ENCODE assay signal across 7 mouse cellular contexts in the genomic region with DNA sequence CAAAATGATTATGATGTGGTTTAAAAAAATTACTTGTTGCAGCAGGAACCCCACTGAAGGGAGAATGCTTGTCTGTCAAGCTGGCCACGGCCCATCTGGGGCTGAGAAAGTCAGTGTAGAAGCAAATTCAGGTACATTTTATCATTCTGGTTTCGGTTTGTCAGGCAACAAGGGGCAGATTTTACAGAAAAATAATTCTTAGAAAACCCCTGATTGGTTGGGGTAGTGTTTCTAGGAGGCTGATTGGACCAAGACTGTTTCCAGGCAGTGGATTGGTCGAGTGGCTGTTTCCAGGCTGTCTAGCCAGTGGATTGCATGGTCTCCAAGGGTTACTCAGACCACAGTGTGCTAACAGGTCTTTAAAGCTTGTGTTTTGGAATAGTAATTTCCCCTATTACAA. TPM values are rescaled to one million over a fixed set of nuclear protein-coding genes. Genes with fewer than 3 reads are reported as not detected.
DNase-seq lines count a peak whose midpoint lies in the region; ATAC-seq and TF ChIP-seq lines count a peak whose summit lies in the region.

A gene (minus strand): TSS at position 162 of the 400 bp plus-strand sequence.

- no peak within 1 kb of the TSS for H3K9ac ChIP-seq in heart, embryonic 14.5 days (ENCODE audit: low read length)
- no peak within 1 kb of the TSS for H3K9ac ChIP-seq in liver, postnatal 0 days (replicated peaks)
- no peak within 1 kb of the TSS for H3K9ac ChIP-seq in neural tube, embryonic 14.5 days (replicated peaks; ENCODE audit: low read depth, low read length)

- H3K36me3 ChIP-seq in heart, embryonic 14.5 days (ENCODE audit: control insufficient read depth, insufficient read depth, low read length) = no peaks in the 10 kb centered on the region
- H3K36me3 ChIP-seq in liver, postnatal 0 days (replicated peaks; ENCODE audit: insufficient read depth, low read length) = no peaks in the 10 kb centered on the region
- no peaks in the 10 kb centered on the region for H3K36me3 ChIP-seq in neural tube, embryonic 14.5 days (ENCODE audit: control insufficient read depth, insufficient read depth, low read length)

- no peak for TF ChIP-seq CTCF in liver, postnatal 0 days (IDR thresholded peaks at IDR 0.05; ENCODE audit: low read depth)

- no peaks in the 10 kb centered on the region for H3K27me3 ChIP-seq in heart, embryonic 14.5 days (ENCODE audit: control insufficient read depth, insufficient read depth, low read length)
- H3K27me3 ChIP-seq in liver, postnatal 0 days (ENCODE audit: insufficient read depth, low read length) = no peaks in the 10 kb centered on the region
- H3K27me3 ChIP-seq in neural tube, embryonic 14.5 days (ENCODE audit: control insufficient read depth, insufficient read depth, low read length) = no peaks in the 10 kb centered on the region

- no peak within 1 kb of the TSS for H3K27ac ChIP-seq in heart, embryonic 14.5 days (replicated peaks in 1 of 2; ENCODE audit: control insufficient read depth in 1 of 2, insufficient read depth in 1 of 2, low read depth in 2 of 2, low read length in 2 of 2)
- H3K27ac ChIP-seq in liver, postnatal 0 days (ENCODE audit: low read depth) = 0 out of 2 replicates have a peak within 1 kb of the TSS, but pooled peaks have one; percentile 22
- no peak within 1 kb of the TSS for H3K27ac ChIP-seq in neural tube, embryonic 14.5 days (ENCODE audit: low read depth, low read length)

- DNase-seq in CD4-positive helper T cell, adult 2 months (ENCODE audit: low read depth, low spot score) = peak; percentile 63
- DNase-seq in Muller cell, postnatal 12 days (ENCODE audit: inconsistent ontology term) = peak; percentile 73
- peak; percentile 58 for DNase-seq in kidney, postnatal 14 days
- DNase-seq in liver, postnatal 0 days = no peak

- peak within 1 kb of the TSS; percentile 2 for H3K4me2 ChIP-seq in heart, embryonic 14.5 days (ENCODE audit: low read length)
- H3K4me2 ChIP-seq in liver, postnatal 0 days (ENCODE audit: low read depth, low read length) = peak within 1 kb of the TSS; percentile 23
- H3K4me2 ChIP-seq in neural tube, embryonic 14.5 days (ENCODE audit: low read depth, low read length) = no peak within 1 kb of the TSS

- no peak within 1 kb of the TSS; a peak in 1 of 4 replicates for H3K4me3 ChIP-seq in heart, embryonic 14.5 days (ENCODE audit: control insufficient read depth in 1 of 2, insufficient read depth in 1 of 2, low read depth in 1 of 2, low read length in 2 of 2)
- no peak within 1 kb of the TSS for H3K4me3 ChIP-seq in liver, postnatal 0 days (ENCODE audit: low read depth, low read length)
- no peak within 1 kb of the TSS for H3K4me3 ChIP-seq in neural tube, embryonic 14.5 days (ENCODE audit: low read depth, low read length)

- ATAC-seq in erythroid progenitor cell, adult 5-6 weeks (replicated peaks; ENCODE audit: low FRiP score, poor library complexity, severe bottlenecking) = no peak
- ATAC-seq in heart, embryonic 14.5 days (ENCODE audit: insufficient number of reproducible peaks, insufficient read depth, low FRiP score, low read depth) = no peak; the same call in 1 of the 2 replicates
- ATAC-seq in liver, postnatal 0 days = peak; percentile 75
- ATAC-seq in neural tube, embryonic 14.5 days (ENCODE audit: low read depth) = peak; percentile 77; the same call in 1 of the 2 replicates

- H3K4me1 ChIP-seq in heart, embryonic 14.5 days (ENCODE audit: control insufficient read depth in 2 of 2, insufficient read depth in 2 of 2, low read length in 2 of 2) = no peaks in the 10 kb centered on the region; a peak in 1 of 4 replicates
- no peaks in the 10 kb centered on the region for H3K4me1 ChIP-seq in liver, postnatal 0 days (ENCODE audit: insufficient read depth)
- no peaks in the 10 kb centered on the region for H3K4me1 ChIP-seq in neural tube, embryonic 14.5 days (ENCODE audit: control insufficient read depth, insufficient read depth, low read length)

- H3K9me3 ChIP-seq in heart, embryonic 14.5 days (ENCODE audit: control insufficient read depth, low read length) = no peaks in the 10 kb centered on the region
- no peaks in the 10 kb centered on the region for H3K9me3 ChIP-seq in liver, postnatal 0 days (ENCODE audit: low read length)
- no peaks in the 10 kb centered on the region for H3K9me3 ChIP-seq in neural tube, embryonic 14.5 days (ENCODE audit: control insufficient read depth, low read length)

- WGBS in heart, embryonic 14.5 days = 43% methylated on average over 3 of the region's 3 CpGs
- WGBS in liver, postnatal 0 days (ENCODE audit: insufficient replicate concordance) = 51% methylated on average over 3 of the region's 3 CpGs
- WGBS in neural tube, embryonic 14.5 days = 75% methylated on average over 3 of the region's 3 CpGs

- no peak for TF ChIP-seq EP300 in liver, postnatal 0 days (IDR thresholded peaks at IDR 0.05; ENCODE audit: low read depth)

RNA-seq across cellular contexts. Expression of the gene that starts here (rescaled TPM):
- total RNA-seq in erythroid progenitor cell, adult 5-6 weeks (2015; ENCODE audit: low replicate concordance) = 103 and 121 TPM in 2 replicates
- total RNA-seq in erythroid progenitor cell, adult 5-6 weeks (2017; ENCODE audit: low replicate concordance) = 66.6 and 83.0 TPM in 2 replicates
- polyA plus RNA-seq in heart, embryonic 14.5 days (2014; fragmentation: Nextera tagmentation; extraction: Ambion mirVana) = 101 and 119 TPM in 2 replicates
- 71.4 and 74.3 TPM in 2 replicates for polyA plus RNA-seq in liver, postnatal 0 days (2015; fragmentation: Nextera tagmentation; extraction: Ambion mirVana)
- polyA plus RNA-seq in neural tube, embryonic 14.5 days (2014; fragmentation: Nextera tagmentation; extraction: Ambion mirVana) = 58.4 and 64.5 TPM in 2 replicates

Comparison
In these comparisons a context has a peak if more than half of its experiments do, and no peak if none do; other contexts are left out.
1. ATAC-seq: peak in liver, postnatal 0 days (single experiment) and neural tube, embryonic 14.5 days (single experiment); none in erythroid progenitor cell, adult 5-6 weeks (single experiment) and heart, embryonic 14.5 days (single experiment).